Mouse (Mus musculus) kidney, postnatal 0 days (tissue): Measurements from ENCODE around the gene Babam1. TPM values are rescaled to one million over a fixed set of nuclear protein-coding genes. Genes with fewer than 3 reads are reported as not detected.

Experiments
- ATAC-seq: fragments of 200-750 bp; cut with Nextera tagmentation; replicated peaks from 2 replicates; pipeline ENCODE4 v1.8.0; 2017; ENCODE audit warnings: low read depth, moderate number of reproducible peaks, moderate TSS enrichment, moderate library complexity; ENCODE audit not compliant: low FRiP score
- DNase-seq: peaks from one replicate; pipeline ENCODE4 v3.0.0-alpha.2; 2016; ENCODE audit warnings: low spot score
- H3K27ac ChIP-seq: fragments of 300-500 bp; sonication (generic); 2 replicates; pipeline ENCODE4 v1.5.1; 2014; ENCODE audit warnings: mild to moderate bottlenecking
- H3K27me3 ChIP-seq: fragments of 300-500 bp; sonication (generic); 2 replicates; pipeline ENCODE4 v1.6.1; 2014; ENCODE audit warnings: low read length, mixed read lengths; ENCODE audit not compliant: insufficient read depth
- H3K36me3 ChIP-seq: fragments of 300-500 bp; sonication (generic); 2 replicates; pipeline ENCODE4 v1.6.1; 2014; ENCODE audit warnings: low read length, mixed read lengths; ENCODE audit not compliant: insufficient read depth
- H3K4me1 ChIP-seq: fragments of 300-500 bp; sonication (generic); replicated peaks from 2 replicates; pipeline ENCODE4 v1.6.1; 2014; ENCODE audit warnings: antibody characterized with exemption, low read length, mixed read lengths; ENCODE audit not compliant: insufficient read depth
- H3K4me2 ChIP-seq: fragments of 300-500 bp; sonication (generic); 2 replicates; pipeline ENCODE4 v1.6.1; 2014; ENCODE audit warnings: mild to moderate bottlenecking, low read length, moderate library complexity, mixed read lengths
- H3K4me3 ChIP-seq: fragments of 300-500 bp; sonication (generic); replicated peaks from 2 replicates; pipeline ENCODE4 v1.5.1; 2014; ENCODE audit warnings: low read depth, low read length
- H3K9ac ChIP-seq: fragments of 300-500 bp; sonication (generic); 2 replicates; pipeline ENCODE4 v1.6.1; 2014; ENCODE audit warnings: low read depth, low read length
- H3K9me3 ChIP-seq: fragments of 300-500 bp; sonication (generic); replicated peaks from 2 replicates; pipeline ENCODE4 v1.6.1; 2016; ENCODE audit warnings: low read length, inconsistent platforms, mixed read lengths
- CTCF ChIP-seq: IDR thresholded peaks from 2 replicates; pipeline ENCODE4 v1.5.1; 2016; ENCODE audit warnings: antibody characterized with exemption, low read depth, mild to moderate bottlenecking, moderate library complexity
- WGBS: fragments of 180-500 bp; shearing (Covaris S2); extraction: QIAGEN DNeasy Blood & Tissue Kit; methylation state at CpG from one replicate; pipeline ENCODE4 v1.1.7; 2014; 5-methylcytosine and 5-hydroxymethylcytosine counted together
- polyA plus RNA-seq: library from polyadenylated mRNA; unstranded; fragments of >200 nt; fragmentation: Nextera tagmentation; extraction: Ambion mirVana; gene quantifications from 2 replicates; pipeline ENCODE4 v1.2.1, GENCODE M21; 2015

The Babam1 gene
- polyA plus RNA-seq, 1 experiment from 2014 or later = 96.4 TPM

GRCm38 (mm10) chr8:71451337-71451736, 54.7 kb downstream of the Babam1 start:
- Histone ChIP-seq H3K4me3 (no peak overlapping the region), H3K27me3 (no peaks in the 10 kb centered on the region), H3K4me2 (no peak overlapping the region), H3K9me3 (no peaks in the 10 kb centered on the region), H3K4me1 (no peaks in the 10 kb centered on the region), H3K9ac (no peak overlapping the region), H3K27ac (no peak overlapping the region), H3K36me3 (no peaks in the 10 kb centered on the region)
- no peak for TF ChIP-seq CTCF
- ATAC-seq (no peak), DNase-seq (no peak)
- WGBS = 65% methylated on average over 4 of the region's 4 CpGs

DNA sequence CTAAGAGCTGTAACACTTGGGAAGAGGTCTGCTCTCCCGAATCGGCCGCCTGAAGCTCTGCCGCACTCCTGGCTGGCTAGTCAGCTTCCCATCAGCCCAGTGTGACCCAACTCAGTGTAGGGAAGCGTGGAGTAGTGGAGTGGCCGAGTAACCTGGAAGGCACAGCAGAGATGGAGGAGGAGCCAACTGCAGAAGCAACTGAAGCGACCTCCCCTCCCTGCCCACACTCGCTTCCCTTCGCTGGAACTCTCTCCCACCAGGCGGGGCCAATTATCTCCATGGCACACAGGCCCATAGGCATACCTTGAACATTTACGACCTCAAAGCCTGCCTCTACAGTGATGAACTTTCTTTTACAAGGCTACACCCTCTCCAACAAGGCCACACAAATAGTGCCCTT, 55.1 kb downstream of the Babam1 start:
- no peak overlapping the region for H3K27ac ChIP-seq
- H3K36me3 ChIP-seq = no peaks in the 10 kb centered on the region
- no peaks in the 10 kb centered on the region for H3K4me1 ChIP-seq
- H3K9ac ChIP-seq = no peak overlapping the region
- H3K27me3 ChIP-seq = no peaks in the 10 kb centered on the region
- H3K4me3 ChIP-seq = no peak overlapping the region
- H3K9me3 ChIP-seq = no peaks in the 10 kb centered on the region
- no peak for TF ChIP-seq CTCF
- no peak overlapping the region for H3K4me2 ChIP-seq
- DNase-seq (no peak), ATAC-seq (no peak)
- WGBS = 40% methylated on average over 11 of the region's 11 CpGs

GRCm38 (mm10) chr8:71452669-71453068, 56.0 kb downstream of the Babam1 start:
- Histone ChIP-seq H3K36me3 (no peaks in the 10 kb centered on the region), H3K27me3 (no peaks in the 10 kb centered on the region), H3K4me2 (no peak overlapping the region), H3K4me1 (no peaks in the 10 kb centered on the region), H3K27ac (no peak overlapping the region), H3K4me3 (no peak overlapping the region), H3K9ac (no peak overlapping the region), H3K9me3 (no peaks in the 10 kb centered on the region)
- no peak for DNase-seq
- WGBS = 82% methylated on average over 2 of the region's 2 CpGs
- ATAC-seq = no peak
- no peak for TF ChIP-seq CTCF

Other genes starting within 250 kb of the Babam1 start
- gene Myo9b, start 124.1 kb upstream of the Babam1 start, polyA plus RNA-seq = 10.0 and 11.5 TPM in 2 replicates
- 21.9 and 25.5 TPM in 2 replicates for gene Haus8, start 123.9 kb upstream of the Babam1 start, polyA plus RNA-seq
- 129 and 140 TPM in 2 replicates for gene Use1, start 30.0 kb upstream of the Babam1 start, polyA plus RNA-seq
- 8.1 and 8.4 TPM in 2 replicates for gene Ocel1, start 25.6 kb upstream of the Babam1 start, polyA plus RNA-seq
- 110 and 138 TPM in 2 replicates for gene Nr2f6, start 14.9 kb upstream of the Babam1 start, polyA plus RNA-seq
- 18.8 and 20.4 TPM in 2 replicates for gene Ushbp1, start 1.1 kb upstream of the Babam1 start, polyA plus RNA-seq
- gene Ankle1, start 9.1 kb downstream of the Babam1 start, polyA plus RNA-seq = 7.9 and 9.2 TPM in 2 replicates
- gene Abhd8, start 66.8 kb downstream of the Babam1 start, polyA plus RNA-seq = 35.0 and 38.3 TPM in 2 replicates
- gene Mrpl34, start 68.1 kb downstream of the Babam1 start, polyA plus RNA-seq = 242 and 245 TPM in 2 replicates
- gene Dda1, start 72.3 kb downstream of the Babam1 start, polyA plus RNA-seq = 88.0 and 93.7 TPM in 2 replicates
- gene Ano8, start 89.1 kb downstream of the Babam1 start, polyA plus RNA-seq = 0.84 and 1.4 TPM in 2 replicates
- 14.5 and 14.6 TPM in 2 replicates for gene Gtpbp3, start 91.2 kb downstream of the Babam1 start, polyA plus RNA-seq
- gene Plvap, start 114.9 kb downstream of the Babam1 start, polyA plus RNA-seq = 182 and 208 TPM in 2 replicates
- gene Ccdc194, start 128.8 kb downstream of the Babam1 start, polyA plus RNA-seq = 0.19 and 0.20 TPM in 2 replicates
- gene Bst2, start 140.6 kb downstream of the Babam1 start, polyA plus RNA-seq = 106 and 124 TPM in 2 replicates
- gene Mvb12a, start 146.1 kb downstream of the Babam1 start, polyA plus RNA-seq = 129 and 131 TPM in 2 replicates
- 17.1 and 19.1 TPM in 2 replicates for gene Tmem221, start 162.0 kb downstream of the Babam1 start, polyA plus RNA-seq
- 0.13 and 0.20 TPM in 2 replicates for gene Nxnl1, start 169.7 kb downstream of the Babam1 start, polyA plus RNA-seq
- gene Slc27a1, start 172.0 kb downstream of the Babam1 start, polyA plus RNA-seq = 50.5 and 53.7 TPM in 2 replicates
- 279 and 296 TPM in 2 replicates for gene Pgls, start 195.3 kb downstream of the Babam1 start, polyA plus RNA-seq
- 2.5 and 2.8 TPM in 2 replicates for gene Fam129c, start 200.8 kb downstream of the Babam1 start, polyA plus RNA-seq
- 64.1 and 66.2 TPM in 2 replicates for gene Colgalt1, start 214.1 kb downstream of the Babam1 start, polyA plus RNA-seq